Mouse (Mus musculus): ENCODE measurements at regions not wholly inside any gene's neighbourhood (a gene's known extent, or its start where the extent isn't known, plus 50 kb on each side); places are given as distances from the start of the nearest gene placed in this dataset.

GRCm38 (mm10) chr11:24342732-24343131 is 264.9 kb downstream of the Bcl11a start:
- TF ChIP-seq FLI1 (IDR thresholded peaks at IDR 0.05; ENCODE audit: low read length) (no peak), GATA1 (IDR thresholded peaks at IDR 0.05; ENCODE audit: borderline replicate concordance, low read length) (no peak)

All from megakaryocyte, embryonic 14.5 days (primary cell).